Mouse (Mus musculus): ENCODE data around the gene Satb2. TPM values are rescaled to one million over a fixed set of nuclear protein-coding genes. Genes with fewer than 3 reads are reported as not detected.
A peak's percentile ranks its signal among the peaks of the same experiment; 100 is the strongest.

Gene Satb2
- total RNA-seq, 2 experiments from 2014 or later = 117 to 138 TPM

- intact Hi-C loops (cut with DNase I) = no loop called here
- no peak for DNase-seq (ENCODE audit: extremely low spot score in 1 of 2, low spot score in 2 of 2)
Observed at GRCm38 (mm10) chr1:56887524-56887923, 90.9 kb downstream of the Satb2 start.

- no peak for DNase-seq (ENCODE audit: extremely low spot score in 1 of 2, low spot score in 2 of 2)
- intact Hi-C loops (cut with DNase I) = no loop called here
Observed at GRCm38 (mm10) chr1:56871485-56871884, 107.0 kb downstream of the Satb2 start.

GRCm38 (mm10) chr1:56865246-56865645 lies 113.2 kb downstream of the Satb2 start:
- intact Hi-C loops (cut with DNase I) = no loop called here
- no peak for DNase-seq (ENCODE audit: extremely low spot score in 1 of 2, low spot score in 2 of 2)

GRCm38 (mm10) chr1:56862799-56863198 lies 115.7 kb downstream of the Satb2 start:
- intact Hi-C loops (cut with DNase I) = no loop called here

GRCm38 (mm10) chr1:56857202-56857601 lies 121.2 kb downstream of the Satb2 start:
- DNase-seq (ENCODE audit: extremely low spot score in 1 of 2, low spot score in 2 of 2) = no peak
- intact Hi-C loops (cut with DNase I) = no loop called here

More at GRCm38 (mm10) chr1:56862799-56863198, 115.7 kb downstream of the Satb2 start:
- no peak for DNase-seq (ENCODE audit: extremely low spot score in 1 of 2, low spot score in 2 of 2)

GRCm38 (mm10) chr1:56850446-56850845 lies 128.0 kb downstream of the Satb2 start:
- DNase-seq (ENCODE audit: extremely low spot score in 1 of 2, low spot score in 2 of 2) = peak in 1 of 2 experiments; percentile 26
- intact Hi-C loops (cut with DNase I) = no loop called here

GRCm38 (mm10) chr1:56846358-56846757 lies 132.1 kb downstream of the Satb2 start:
- DNase-seq (ENCODE audit: extremely low spot score in 1 of 2, low spot score in 2 of 2) = no peak
- intact Hi-C loops (cut with DNase I) = no loop called here

- intact Hi-C loops (cut with DNase I) = no loop called here
- no peak for DNase-seq (ENCODE audit: extremely low spot score in 1 of 2, low spot score in 2 of 2)
Observed at GRCm38 (mm10) chr1:56845523-56846118, 132.8 kb downstream of the Satb2 start.

GRCm38 (mm10) chr1:56844551-56845330 lies 133.7 kb downstream of the Satb2 start:
- intact Hi-C loops (cut with DNase I) = no loop called here
- DNase-seq (ENCODE audit: extremely low spot score in 1 of 2, low spot score in 2 of 2) = no peak

GRCm38 (mm10) chr1:56838901-56839300 lies 139.5 kb downstream of the Satb2 start:
- DNase-seq (ENCODE audit: extremely low spot score in 1 of 2, low spot score in 2 of 2) = no peak
- intact Hi-C loops (cut with DNase I) = no loop called here

GRCm38 (mm10) chr1:56833984-56834900 lies 144.2 kb downstream of the Satb2 start:
- DNase-seq (ENCODE audit: extremely low spot score in 1 of 2, low spot score in 2 of 2) = no peak
- intact Hi-C loops (cut with DNase I) = no loop called here

- no peak for DNase-seq (ENCODE audit: extremely low spot score in 1 of 2, low spot score in 2 of 2)
- intact Hi-C loops (cut with DNase I) = no loop called here
Observed at GRCm38 (mm10) chr1:56833307-56833706, 145.1 kb downstream of the Satb2 start.

- intact Hi-C loops (cut with DNase I) = no loop called here
- DNase-seq (ENCODE audit: extremely low spot score in 1 of 2, low spot score in 2 of 2) = no peak
Observed at GRCm38 (mm10) chr1:56832738-56833137, 145.7 kb downstream of the Satb2 start.

- no peak for DNase-seq (ENCODE audit: extremely low spot score in 1 of 2, low spot score in 2 of 2)
- intact Hi-C loops (cut with DNase I) = no loop called here
Observed at GRCm38 (mm10) chr1:56822735-56823134, 155.7 kb downstream of the Satb2 start.

- intact Hi-C loops (cut with DNase I) = no loop called here
- no peak for DNase-seq (ENCODE audit: extremely low spot score in 1 of 2, low spot score in 2 of 2)
Observed at GRCm38 (mm10) chr1:56822025-56822424, 156.4 kb downstream of the Satb2 start.

- no peak for DNase-seq (ENCODE audit: extremely low spot score in 1 of 2, low spot score in 2 of 2)
- intact Hi-C loops (cut with DNase I) = no loop called here
Observed at GRCm38 (mm10) chr1:56813506-56813905, 164.9 kb downstream of the Satb2 start.

- DNase-seq (ENCODE audit: extremely low spot score in 1 of 2, low spot score in 2 of 2) = no peak
- intact Hi-C loops (cut with DNase I) = no loop called here
Observed at GRCm38 (mm10) chr1:56812961-56813360, 165.5 kb downstream of the Satb2 start.

GRCm38 (mm10) chr1:56811486-56811885 lies 167.0 kb downstream of the Satb2 start:
- DNase-seq (ENCODE audit: extremely low spot score in 1 of 2, low spot score in 2 of 2) = no peak
- intact Hi-C loops (cut with DNase I) = no loop called here

GRCm38 (mm10) chr1:56806006-56806405 lies 172.4 kb downstream of the Satb2 start:
- no peak for DNase-seq (ENCODE audit: extremely low spot score in 1 of 2, low spot score in 2 of 2)
- intact Hi-C loops (cut with DNase I) = no loop called here

Measured in left cerebral cortex, postnatal 10 days (tissue).